Mouse (Mus musculus): ENCODE measurements at regions not wholly inside any gene's neighbourhood (a gene's known extent, or its start where the extent isn't known, plus 50 kb on each side); places are given as distances from the start of the nearest gene placed in this dataset.
A peak's percentile ranks its signal among the peaks of the same experiment; 100 is the strongest.

DNA sequence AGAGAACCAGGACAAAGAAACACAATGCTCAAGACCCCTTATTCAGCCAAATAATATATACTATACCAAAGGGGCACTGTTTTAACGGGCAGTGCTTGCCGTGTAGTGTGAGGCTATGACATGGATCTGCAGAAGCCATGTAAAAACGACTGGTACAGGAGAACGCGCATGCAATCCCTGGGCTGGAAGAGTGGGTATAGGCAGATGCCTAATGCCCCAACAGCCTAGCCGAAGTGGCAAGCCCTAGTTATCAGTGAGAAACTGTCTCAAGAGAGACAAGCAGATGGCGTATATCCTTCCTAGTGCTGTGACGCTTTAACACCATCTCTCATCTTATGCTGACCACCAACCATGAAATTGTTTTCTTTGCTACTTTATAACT lies 262.8 kb downstream of the Ankrd50 start:
- no peak for DNase-seq (ENCODE audit: low read depth, low spot score)

DNA sequence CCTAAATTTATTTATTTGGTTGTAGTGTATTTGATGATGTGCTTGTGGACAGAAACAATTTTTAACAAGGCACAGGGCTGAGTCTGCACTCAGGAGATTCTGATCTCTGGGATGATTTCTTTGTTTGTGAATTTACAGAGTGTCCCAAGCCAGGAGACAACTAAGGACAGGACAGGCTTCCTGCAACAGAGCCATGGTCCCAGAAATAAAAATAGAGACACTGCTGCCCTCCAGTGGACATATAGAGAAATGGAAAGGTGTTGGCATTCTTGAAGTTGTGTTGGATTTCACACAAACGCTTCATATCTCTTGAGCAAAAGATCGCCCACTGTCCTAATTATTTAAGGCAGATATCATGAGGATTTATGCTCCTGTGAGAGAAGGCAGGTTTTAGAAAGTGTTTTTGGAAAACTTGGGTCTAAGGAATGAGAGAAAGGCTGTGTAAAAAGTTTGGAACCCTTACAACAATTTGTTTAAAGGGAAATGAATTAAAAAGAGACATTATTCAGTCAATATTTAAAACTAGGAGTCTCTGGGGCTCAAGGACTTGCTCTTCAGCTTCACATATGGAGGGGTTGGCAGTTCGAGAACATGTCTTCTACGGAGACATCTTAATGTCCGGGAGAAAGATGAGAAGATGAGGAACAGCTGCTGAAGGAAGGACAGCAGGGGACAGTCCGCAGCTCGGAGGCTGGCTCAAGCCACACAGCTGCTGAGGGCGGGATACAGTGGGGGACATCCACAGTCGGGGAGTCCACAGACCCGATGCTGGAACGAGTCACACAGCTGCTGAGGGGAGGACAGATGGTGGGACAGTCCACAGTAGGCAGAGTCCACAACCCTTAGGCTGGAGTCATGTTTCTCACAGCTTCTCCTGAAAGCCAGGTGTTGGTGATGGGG lies 263.5 kb downstream of the Ankrd50 start:
- DNase-seq (ENCODE audit: low read depth, low spot score) = peak; percentile 36

DNA sequence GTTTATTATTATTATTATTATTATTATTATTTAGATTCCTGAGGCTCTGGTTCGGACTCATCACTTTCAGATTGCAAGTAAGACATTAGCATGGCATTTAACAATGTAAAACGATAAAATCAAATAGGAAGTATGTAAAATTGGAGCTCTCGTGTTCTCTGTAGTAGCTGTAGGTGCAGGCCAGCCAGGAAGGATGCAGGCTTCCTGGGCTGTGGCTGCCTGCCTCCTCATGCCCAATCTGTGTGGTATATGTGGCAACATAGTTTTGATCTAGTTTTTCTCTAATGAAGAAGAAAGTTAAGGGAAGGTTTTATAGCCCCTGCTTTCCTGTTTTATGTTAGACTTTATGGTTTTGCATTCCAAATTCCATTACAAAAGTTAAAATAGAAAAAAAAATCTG lies 275.6 kb downstream of the Ankrd50 start:
- DNase-seq (ENCODE audit: low read depth, low spot score) = no peak

DNA sequence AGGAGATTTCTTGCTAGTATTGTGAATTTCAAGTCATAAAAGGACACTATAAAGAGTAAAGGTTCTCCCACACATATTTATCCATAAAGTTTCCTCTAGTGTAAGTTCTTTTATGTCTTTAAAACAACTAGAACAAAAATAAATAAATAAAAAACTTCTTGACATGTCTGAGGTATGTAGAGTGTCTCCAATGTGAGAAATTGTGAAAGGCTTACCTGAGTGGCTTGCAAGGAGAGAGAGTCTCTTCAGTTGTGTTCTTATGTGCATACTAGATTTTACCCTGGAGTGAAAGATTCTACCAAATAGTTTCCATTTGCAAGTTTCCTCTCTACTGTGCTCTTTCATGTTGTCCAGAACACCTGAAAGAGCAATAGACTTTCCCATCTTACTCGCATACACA lies 276.8 kb downstream of the Ankrd50 start:
- DNase-seq (ENCODE audit: low read depth, low spot score) = no peak

DNA sequence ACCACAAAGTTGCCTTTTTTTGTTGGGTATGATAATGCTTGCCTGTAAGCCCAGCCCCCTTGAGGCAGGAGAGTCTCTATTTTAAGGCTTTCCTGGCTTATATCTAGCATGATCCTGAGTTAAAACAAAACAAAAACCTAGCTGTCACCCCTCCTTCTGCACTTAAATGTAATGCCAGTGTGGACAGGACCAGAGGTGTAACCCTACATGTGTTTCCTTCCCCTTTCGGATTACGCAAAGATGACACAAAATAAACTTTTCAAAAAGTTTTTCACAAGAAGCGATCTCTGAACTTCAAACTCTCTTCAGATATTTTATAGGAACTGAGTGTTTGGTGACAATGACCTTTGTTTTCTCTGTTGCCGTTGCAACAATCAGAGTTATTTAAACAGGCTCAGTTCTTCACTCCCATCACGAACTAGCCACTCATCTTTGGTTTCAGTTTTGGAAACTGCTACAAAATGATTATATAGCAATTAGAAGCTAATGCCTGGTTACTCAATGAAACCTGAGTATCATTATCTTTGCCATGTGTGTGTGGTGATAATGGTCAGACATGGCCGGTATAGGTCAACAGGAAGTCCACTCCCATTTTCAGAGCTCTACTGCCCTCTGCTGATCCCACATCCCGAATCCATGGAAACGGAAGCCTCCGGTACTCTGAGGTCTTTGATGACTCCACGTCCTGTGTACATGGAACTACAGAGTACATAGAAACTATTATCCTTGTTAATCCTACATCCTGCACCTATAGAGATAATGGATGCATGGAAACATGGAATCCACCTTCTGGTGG lies 282.6 kb downstream of the Ankrd50 start:
- DNase-seq (ENCODE audit: low read depth, low spot score) = peak; percentile 6

DNA sequence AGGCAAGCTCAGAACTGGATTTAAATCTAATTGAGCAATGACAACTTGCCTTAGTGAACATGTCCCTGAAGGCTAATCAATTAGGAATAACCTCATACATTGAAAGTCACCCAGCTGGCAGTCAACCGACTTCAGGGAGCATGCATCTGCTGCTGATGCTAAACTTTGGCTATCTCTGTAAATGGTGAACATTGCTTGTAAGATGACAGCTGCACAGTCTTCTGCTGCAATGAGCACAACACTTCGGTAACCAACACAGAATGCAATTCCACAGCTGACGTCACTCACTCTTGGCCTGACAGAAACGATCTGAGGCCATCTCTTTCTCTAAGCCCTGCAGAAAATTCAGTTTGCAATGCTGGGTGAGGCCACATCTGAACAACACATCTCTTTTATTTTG lies 290.6 kb downstream of the Ankrd50 start:
- DNase-seq (ENCODE audit: low read depth, low spot score) = no peak

DNA sequence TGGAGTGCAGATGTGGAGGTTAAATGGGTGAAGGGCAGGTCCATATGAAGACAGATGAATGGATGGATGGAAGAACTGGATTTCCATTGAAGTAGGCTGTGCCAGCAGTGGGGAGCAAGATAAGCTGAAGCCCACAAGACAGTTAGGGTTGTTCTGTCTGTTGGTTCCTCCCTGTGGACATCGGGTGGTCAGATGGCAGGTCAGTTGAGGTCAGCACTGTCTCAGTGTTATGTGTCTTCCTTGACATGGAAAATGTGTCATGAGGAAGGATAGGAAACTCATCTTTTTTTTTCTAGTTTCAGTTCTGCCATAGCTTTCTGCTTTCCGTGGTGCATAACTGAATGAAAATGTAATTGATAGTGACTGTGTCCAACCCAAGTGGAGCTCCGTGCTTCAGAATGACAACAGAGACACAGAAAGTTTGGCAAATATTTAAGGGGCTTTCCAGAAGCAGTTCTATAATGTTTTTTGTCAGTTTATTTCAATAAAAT lies 297.2 kb downstream of the Ankrd50 start:
- DNase-seq (ENCODE audit: low read depth, low spot score) = no peak

DNA sequence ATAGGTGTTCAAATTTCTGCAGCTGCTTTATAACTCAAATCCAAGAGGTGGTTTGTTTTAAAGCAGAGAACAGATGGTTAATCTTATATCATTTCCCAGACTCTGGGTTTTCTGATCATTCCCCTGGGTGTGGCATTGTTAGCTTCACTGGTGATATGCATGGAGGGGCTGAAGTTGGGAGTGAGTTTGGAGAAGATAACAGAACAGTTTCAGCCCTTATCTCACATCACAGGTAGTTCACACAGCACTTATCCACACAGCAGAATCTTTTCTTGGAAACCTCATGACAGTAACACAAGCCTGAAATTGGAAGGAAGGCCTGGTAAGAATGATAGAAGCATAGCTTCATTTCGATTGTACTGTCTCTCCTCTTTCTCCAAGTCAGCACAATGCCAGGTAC lies 298.1 kb downstream of the Ankrd50 start:
- DNase-seq (ENCODE audit: low read depth, low spot score) = no peak

DNA sequence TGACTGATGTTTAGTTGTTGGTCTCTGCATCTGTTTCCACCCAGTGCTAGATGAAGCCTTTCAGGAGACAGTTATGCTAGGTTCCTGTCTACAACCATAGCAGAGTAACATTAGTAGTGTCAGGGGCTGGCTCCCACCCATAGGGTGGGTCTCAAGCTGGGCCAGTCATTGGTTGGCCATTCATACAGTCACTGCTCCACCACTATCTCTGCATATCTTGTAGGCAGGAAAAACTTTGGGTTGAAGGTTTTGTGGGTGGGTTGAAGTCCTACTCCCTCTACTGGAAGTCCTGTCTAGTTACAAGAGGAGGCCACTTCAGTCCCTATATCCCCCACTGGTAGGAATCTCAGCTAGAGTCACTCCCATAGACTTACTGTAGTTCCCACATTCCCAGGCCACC lies 306.3 kb downstream of the Ankrd50 start:
- no peak for DNase-seq (ENCODE audit: low read depth, low spot score)

DNA sequence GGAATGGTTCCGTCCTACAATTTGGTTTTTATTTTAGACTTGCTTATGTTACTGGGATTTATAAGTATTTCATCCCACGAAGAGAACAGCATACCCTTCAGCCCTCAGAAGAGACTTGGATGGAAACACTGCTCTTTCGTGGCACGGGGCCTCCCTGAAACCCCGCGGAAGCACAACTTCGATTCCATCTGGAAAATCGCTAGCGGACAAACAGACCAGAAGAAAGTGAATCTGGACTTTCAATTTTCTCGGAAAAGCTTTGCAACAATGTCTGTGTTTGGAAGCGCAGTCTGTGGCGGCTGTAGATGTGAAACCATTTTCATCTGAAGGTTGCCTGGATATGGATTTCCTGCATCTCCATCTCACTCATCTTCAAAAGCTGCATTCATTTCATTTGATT lies 308.7 kb downstream of the Ankrd50 start:
- DNase-seq (ENCODE audit: low read depth, low spot score) = no peak

DNA sequence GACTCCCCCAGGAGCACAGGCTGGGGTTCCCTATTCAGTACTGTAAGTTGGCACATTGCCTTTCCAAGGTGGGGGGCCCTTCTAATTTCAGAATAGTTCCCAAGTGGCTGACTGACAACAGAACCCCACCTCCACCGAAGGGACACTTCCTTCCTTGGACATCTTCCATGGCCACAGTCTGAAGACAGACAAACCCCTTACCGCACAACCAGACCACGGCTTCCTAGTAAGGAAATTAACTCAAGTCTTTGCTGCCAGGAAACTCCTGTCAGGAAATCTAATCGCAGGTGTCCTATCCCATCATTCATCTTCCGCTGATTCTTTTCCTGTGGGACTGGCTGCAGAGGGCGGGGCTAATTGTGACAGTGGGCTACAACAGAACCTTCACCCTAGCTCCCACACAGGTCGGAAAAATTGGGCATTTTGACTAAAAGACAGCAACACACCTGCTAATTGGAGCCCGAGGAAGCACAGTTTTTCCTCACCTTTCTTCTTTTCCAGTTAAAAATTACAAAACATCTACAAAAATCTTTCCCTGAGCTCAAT lies 309.8 kb downstream of the Ankrd50 start:
- DNase-seq (ENCODE audit: low read depth, low spot score) = no peak

DNA sequence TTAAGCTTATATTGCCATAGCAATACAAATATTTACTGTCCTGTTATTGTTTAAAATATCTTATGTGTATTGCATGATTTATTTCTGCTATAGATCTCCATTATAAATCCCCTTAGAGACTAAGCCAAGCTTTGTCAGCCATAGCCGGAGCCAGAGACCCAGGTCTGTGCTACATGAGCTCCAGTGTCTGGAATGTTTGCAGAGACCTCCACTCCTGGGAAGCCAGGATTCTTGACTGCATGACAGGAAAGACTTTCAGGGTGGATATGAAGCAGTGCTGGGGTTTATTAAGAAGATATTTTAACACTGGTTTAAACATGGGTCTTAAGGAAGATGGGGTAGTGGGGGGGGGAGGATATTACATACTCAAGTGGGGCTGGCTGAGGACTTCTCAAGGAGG lies 332.2 kb downstream of the Ankrd50 start:
- no peak for DNase-seq (ENCODE audit: low read depth, low spot score)

DNA sequence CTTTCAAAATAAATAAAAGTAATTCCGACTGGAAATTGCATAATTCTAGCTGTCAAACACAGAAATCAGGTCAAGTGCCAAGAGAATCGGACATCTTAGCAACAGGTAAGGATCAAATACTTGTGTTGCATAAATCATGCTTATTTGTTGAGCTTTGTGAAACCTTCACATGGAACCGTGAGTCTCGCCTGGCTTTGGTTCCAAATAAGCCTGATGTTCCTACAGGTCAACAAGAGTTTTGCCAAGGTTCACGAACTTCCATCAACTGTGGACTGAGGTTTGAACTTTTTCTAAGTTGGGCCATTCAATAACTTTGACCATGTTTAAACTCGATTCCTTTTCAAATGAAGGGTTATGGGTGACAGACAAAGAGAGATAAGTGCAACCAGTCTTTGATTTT lies 332.8 kb downstream of the Ankrd50 start:
- DNase-seq (ENCODE audit: low read depth, low spot score) = no peak

DNA sequence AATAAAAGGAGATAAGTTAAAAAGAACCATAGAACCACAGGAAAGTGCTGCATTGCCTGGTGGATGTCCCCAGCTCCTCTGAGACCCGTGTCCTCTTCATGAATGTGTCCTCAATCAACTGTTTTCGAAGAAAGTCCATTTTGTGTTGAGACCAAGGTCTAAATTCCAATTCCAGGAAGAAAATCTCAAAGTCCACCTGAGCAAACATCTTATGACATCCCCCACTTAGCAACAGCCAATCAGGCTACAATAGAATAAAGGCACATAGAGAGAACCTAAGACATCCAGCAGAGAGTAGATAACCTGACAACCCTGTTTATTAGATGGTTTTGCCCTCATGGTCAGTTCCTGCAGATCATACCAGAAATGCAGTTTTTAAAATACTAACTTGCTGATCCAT lies 338.0 kb downstream of the Ankrd50 start:
- DNase-seq (ENCODE audit: low read depth, low spot score) = no peak

DNA sequence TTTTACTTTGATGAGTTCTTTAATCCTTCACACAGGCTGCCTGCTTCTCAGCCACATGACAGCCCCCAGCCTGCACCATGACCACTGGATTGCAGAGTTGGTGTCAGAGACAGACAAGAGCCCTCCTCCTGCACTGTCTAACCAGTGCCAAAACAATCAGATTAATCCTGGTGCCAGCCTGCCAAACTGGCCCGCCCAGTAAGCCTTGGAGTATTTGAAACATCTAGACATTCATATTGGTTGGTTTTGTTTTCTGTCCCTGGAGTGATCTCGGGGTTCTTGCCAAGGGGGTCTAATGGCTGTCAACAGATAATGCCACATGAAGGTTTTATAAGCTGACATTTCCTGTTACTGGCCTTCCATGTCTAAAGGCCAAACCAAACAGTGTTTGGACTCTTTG lies 339.2 kb downstream of the Ankrd50 start:
- no peak for DNase-seq (ENCODE audit: low read depth, low spot score)

DNA sequence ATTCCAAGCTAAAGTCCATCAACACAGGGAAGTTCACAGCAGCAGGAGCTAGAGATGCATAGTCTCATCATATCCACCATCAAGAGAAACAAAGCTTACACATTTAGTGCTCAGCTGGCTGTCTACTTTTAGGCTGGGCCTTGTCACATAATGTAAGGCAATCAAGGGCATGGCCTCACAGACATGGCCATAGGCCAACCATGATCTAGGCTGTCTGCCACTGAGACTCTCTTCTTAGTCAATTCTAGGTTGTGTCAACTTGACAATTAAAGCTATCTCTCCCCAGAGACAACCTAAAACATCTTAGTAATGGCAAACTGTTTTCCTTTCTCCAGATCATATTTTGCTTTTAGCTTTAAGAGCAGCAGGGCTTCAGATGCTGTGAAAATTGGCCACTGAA lies 340.0 kb downstream of the Ankrd50 start:
- no peak for DNase-seq (ENCODE audit: low read depth, low spot score)

DNA sequence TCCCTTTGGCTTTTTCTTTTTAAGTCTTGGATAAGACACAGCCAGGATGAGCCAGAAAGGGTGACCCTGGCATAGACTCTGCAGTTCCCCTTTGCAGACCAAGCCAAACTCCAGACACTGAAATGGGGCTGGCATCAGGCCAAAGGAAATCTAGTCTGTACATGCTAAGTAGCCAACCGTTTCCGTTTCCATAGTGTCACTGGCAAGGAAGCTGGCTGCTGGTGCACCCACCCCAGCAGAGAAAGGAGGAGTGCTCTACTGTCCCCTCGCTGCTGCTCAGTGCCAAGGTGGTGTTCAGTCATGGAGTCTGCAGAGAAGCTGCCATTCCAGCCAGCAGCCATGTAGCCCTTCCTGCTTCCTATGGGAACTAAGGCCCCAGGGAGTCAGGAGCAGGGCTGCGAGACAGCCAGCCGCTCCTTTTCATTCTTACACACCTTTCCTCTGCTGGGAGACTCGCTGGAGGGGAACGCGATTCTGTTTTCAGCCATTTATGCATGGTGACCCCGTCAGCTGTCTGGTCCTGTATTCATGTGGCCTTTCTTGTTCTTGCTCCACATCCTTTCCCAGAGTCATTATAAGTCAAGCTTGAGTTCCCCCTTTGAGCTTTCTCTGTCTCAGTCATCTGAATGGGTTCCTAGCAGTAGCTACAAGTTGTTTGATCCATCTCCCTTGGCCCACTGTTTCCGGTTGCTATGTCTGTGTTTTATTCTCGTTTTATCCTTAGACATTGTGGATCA lies 341.3 kb downstream of the Ankrd50 start:
- no peak for DNase-seq (ENCODE audit: low read depth, low spot score)

DNA sequence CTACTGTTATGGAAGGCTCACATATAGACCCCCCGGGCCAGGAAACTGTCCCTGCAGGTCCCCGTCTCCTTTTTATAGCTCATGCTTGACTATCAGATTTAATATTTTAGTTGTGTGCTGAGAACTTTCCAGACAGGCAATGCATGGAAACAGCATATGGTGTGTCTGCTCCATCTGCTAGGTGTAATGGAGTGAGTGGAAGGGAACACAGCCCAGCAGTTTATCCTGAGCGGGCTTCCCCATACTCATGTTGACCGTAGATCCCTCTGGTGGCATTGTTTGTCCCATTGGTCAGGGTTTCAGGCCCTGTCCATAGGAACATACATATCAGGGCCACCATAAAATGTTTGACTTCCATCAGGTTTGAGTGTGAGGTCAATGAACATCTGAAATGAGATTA lies 345.3 kb downstream of the Ankrd50 start:
- DNase-seq (ENCODE audit: low read depth, low spot score) = no peak

DNA sequence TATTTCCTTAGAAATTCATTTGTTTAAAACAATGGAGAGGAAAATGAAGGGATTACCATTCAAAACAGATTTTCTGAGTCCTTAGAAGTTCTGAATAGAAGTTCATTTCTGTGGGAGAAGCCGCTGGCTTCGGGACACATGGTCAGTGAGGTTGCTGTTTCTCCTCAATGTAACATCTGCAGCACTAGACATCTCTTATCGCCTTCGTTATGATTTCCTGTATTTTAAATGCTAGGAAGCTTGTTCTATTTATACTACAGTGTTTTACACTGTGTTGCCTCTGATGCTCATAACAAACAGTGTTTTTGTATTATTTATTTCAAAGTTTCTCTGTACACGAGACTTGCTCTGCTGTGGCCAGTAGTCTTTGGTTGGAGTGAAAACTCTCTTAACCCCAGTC lies 346.6 kb downstream of the Ankrd50 start:
- DNase-seq (ENCODE audit: low read depth, low spot score) = no peak

DNA sequence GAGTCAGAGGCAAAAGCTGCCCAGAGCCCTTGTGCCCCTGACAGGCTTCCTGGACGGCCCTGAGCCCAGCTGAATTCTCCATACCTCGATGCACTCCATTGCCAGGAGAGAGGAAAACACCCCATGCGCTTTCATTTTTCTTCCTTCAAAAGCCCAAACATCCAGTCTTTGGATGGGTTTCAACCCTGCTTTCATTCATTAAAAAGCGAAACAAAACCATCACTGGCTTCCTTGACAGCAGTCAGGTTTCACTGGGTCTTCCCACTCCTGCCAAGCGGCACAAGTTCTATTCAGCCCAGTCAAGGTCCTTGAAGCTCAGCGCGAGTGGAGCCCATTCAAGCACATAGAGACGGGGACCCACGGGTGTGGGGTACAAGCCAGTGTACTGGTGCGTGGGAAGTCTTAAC lies 348.8 kb downstream of the Ankrd50 start:
- DNase-seq (ENCODE audit: low read depth, low spot score) = no peak

DNA sequence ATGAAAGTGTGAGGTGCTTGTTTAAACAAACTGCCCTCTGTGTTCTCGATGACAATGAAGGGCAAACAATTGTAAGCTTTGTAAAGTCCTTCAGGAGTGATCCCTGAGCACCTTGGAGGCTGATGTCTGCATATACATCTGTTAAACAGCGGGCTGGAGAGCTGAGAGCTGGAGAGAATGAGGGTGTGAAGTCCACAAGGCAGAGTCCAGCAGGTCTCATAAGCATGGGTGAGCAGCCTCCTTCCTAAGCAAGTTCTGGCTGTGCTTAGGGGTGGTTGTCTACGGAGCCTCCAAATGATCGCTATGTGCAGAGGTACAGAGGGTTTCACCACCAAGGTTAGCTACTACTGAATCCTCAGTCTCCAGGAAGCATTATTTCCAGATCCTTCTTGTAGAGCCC lies 350.2 kb downstream of the Ankrd50 start:
- no peak for DNase-seq (ENCODE audit: low read depth, low spot score)

DNA sequence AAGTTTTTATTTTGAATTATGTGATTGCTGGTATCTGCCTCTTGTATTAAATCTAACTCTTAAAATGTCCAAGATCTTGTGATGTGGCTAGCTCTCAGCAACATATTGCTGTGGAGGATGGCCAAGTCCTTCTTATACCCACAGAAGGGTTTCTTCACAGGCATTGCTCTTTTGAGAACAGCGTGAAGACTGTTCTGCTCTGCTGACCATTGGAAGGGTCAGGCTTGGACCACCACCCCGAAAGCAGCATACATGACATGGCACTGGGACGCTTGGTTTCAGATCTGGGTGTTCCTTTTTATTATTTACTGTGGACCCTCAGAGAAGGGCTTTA lies 352.8 kb downstream of the Ankrd50 start:
- DNase-seq (ENCODE audit: low read depth, low spot score) = no peak
